Mouse (Mus musculus): Measurements from ENCODE around the gene Herc4.

- TF ChIP-seq CTCF (IDR thresholded peaks at IDR 0.05; ENCODE audit: borderline replicate concordance, insufficient read depth, low read length) (no peak), POLR2A (IDR thresholded peaks at IDR 0.05; ENCODE audit: low read depth, low read length) (no peak)
These were observed 29.3 kb downstream of the Herc4 start for GRCm38 (mm10) chr10:63272868-63273267.

Data from embryonic fibroblast, embryonic 13.5 days (primary cell).